Mouse (Mus musculus) kidney, embryonic 15.5 days (tissue): ENCODE results near the gene Foxn3. TPM values are rescaled to one million over a fixed set of nuclear protein-coding genes. Genes with fewer than 3 reads are reported as not detected.

Source experiments
- ATAC-seq: fragments of 200-750 bp; cut with Nextera tagmentation; replicated peaks from 2 replicates; pipeline ENCODE4 v1.8.0; 2017; ENCODE audit warnings: moderate TSS enrichment; ENCODE audit not compliant: low FRiP score
- H3K27ac ChIP-seq: fragments of 300-500 bp; sonication (generic); 2 replicates; pipeline ENCODE4 v1.5.1; 2015; ENCODE audit warnings: mild to moderate bottlenecking, inconsistent platforms
- H3K27me3 ChIP-seq: fragments of 300-500 bp; sonication (generic); 2 replicates; pipeline ENCODE4 v1.6.1; 2015; ENCODE audit warnings: inconsistent platforms
- H3K36me3 ChIP-seq: fragments of 300-500 bp; sonication (generic); 2 replicates; pipeline ENCODE4 v1.6.1; 2015; ENCODE audit warnings: inconsistent platforms
- H3K4me1 ChIP-seq: fragments of 300-500 bp; sonication (generic); 2 replicates; pipeline ENCODE4 v1.6.1; 2015; ENCODE audit warnings: inconsistent platforms
- H3K4me2 ChIP-seq: fragments of 300-500 bp; sonication (generic); 2 replicates; pipeline ENCODE4 v1.6.1; 2015; ENCODE audit warnings: moderate library complexity, mild to moderate bottlenecking, inconsistent platforms
- H3K4me3 ChIP-seq: fragments of 300-500 bp; sonication (generic); replicated peaks from 2 replicates; pipeline ENCODE4 v1.5.1; 2015; ENCODE audit warnings: mild to moderate bottlenecking, inconsistent platforms
- H3K9ac ChIP-seq: fragments of 300-500 bp; sonication (generic); 2 replicates; pipeline ENCODE4 v1.6.1; 2015; ENCODE audit warnings: mild to moderate bottlenecking, inconsistent platforms
- H3K9me3 ChIP-seq: fragments of 300-500 bp; sonication (generic); replicated peaks from 2 replicates; pipeline ENCODE4 v1.6.1; 2016; ENCODE audit warnings: inconsistent platforms
- WGBS: fragments of 180-500 bp; shearing (Covaris S2); methylation state at CpG from one replicate; pipeline ENCODE4 v1.1.7; 2015; ENCODE audit warnings: mixed read lengths; 5-methylcytosine and 5-hydroxymethylcytosine counted together
- polyA plus RNA-seq: library from polyadenylated mRNA; unstranded; fragments of >200 nt; fragmentation: Nextera tagmentation; extraction: Ambion mirVana; gene quantifications from 2 replicates; pipeline ENCODE4 v1.2.1, GENCODE M21; 2015

Gene Foxn3
- polyA plus RNA-seq, 1 experiment from 2014 or later = 65.7 TPM

- no peaks in the 10 kb centered on the region for H3K36me3 ChIP-seq
- ATAC-seq = no peak
- no peak overlapping the region for H3K27ac ChIP-seq
- H3K4me2 ChIP-seq = no peak overlapping the region
- H3K9ac ChIP-seq = no peak overlapping the region
- H3K4me1 ChIP-seq = no peaks in the 10 kb centered on the region
- H3K9me3 ChIP-seq = no peaks in the 10 kb centered on the region
- no peaks in the 10 kb centered on the region for H3K27me3 ChIP-seq
- no peak overlapping the region for H3K4me3 ChIP-seq
- WGBS = 67% methylated on average over 3 of the region's 3 CpGs
These were observed 24.0 kb upstream of the Foxn3 start for GRCm38 (mm10) chr12:99587338-99587737.

DNA sequence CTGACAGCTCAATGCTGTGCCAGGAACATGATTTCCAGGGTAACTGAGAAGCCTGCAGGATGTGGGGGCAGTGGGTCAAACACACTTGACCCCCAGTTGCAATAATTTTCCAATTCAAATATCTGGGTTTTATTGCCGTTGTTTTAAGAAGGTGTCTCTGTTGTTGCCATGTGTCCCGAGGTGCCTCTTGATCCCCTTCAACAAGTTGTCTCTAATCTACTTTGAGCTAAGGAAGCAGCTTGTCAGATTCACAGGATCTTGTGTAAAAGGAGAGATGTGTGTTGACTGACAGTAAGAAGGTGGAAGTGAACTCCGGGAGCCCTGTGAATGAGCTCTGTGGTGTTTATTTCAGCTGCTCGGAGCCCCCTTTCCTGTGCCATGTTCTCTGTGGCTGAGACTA, 16.6 kb upstream of the Foxn3 start:
- Histone ChIP-seq H3K27me3 (no peaks in the 10 kb centered on the region), H3K9ac (no peak overlapping the region), H3K4me2 (no peak overlapping the region), H3K27ac (no peak overlapping the region), H3K4me1 (peaks cover 3% of the 10 kb centered on the region), H3K36me3 (no peaks in the 10 kb centered on the region), H3K4me3 (no peak overlapping the region), H3K9me3 (no peaks in the 10 kb centered on the region)
- WGBS = 22% methylated on average over 4 of the region's 4 CpGs
- no peak for ATAC-seq

- Histone ChIP-seq H3K4me1 (peaks cover 3% of the 10 kb centered on the region), H3K27ac (no peak overlapping the region), H3K4me2 (no peak overlapping the region), H3K9me3 (no peaks in the 10 kb centered on the region), H3K4me3 (no peak overlapping the region), H3K9ac (no peak overlapping the region), H3K36me3 (no peaks in the 10 kb centered on the region), H3K27me3 (no peaks in the 10 kb centered on the region)
- ATAC-seq = no peak
- 75% methylated on average over 6 of the region's 6 CpGs for WGBS
These were observed 13.3 kb upstream of the Foxn3 start for GRCm38 (mm10) chr12:99576682-99577081.

- ATAC-seq = no peak
- Histone ChIP-seq H3K9ac (no peak overlapping the region), H3K4me2 (no peak overlapping the region), H3K27ac (no peak overlapping the region), H3K9me3 (no peaks in the 10 kb centered on the region), H3K4me1 (peaks cover 6% of the 10 kb centered on the region), H3K36me3 (no peaks in the 10 kb centered on the region), H3K4me3 (no peak overlapping the region), H3K27me3 (no peaks in the 10 kb centered on the region)
- WGBS = 54% methylated on average over 13 of the region's 13 CpGs
These were observed 10.9 kb upstream of the Foxn3 start for GRCm38 (mm10) chr12:99574299-99574698.

GRCm38 (mm10) chr12:99573036-99573435, 9.7 kb upstream of the Foxn3 start:
- 96% methylated on average over 6 of the region's 6 CpGs for WGBS
- ATAC-seq = no peak
- H3K27me3 ChIP-seq = no peaks in the 10 kb centered on the region
- no peak overlapping the region for H3K4me3 ChIP-seq
- H3K27ac ChIP-seq = no peak overlapping the region
- no peak overlapping the region for H3K4me2 ChIP-seq
- no peak overlapping the region for H3K9ac ChIP-seq
- no peaks in the 10 kb centered on the region for H3K9me3 ChIP-seq
- H3K4me1 ChIP-seq = peaks cover 5% of the 10 kb centered on the region; the same call in 1 of the 2 replicates
- H3K36me3 ChIP-seq = no peaks in the 10 kb centered on the region

DNA sequence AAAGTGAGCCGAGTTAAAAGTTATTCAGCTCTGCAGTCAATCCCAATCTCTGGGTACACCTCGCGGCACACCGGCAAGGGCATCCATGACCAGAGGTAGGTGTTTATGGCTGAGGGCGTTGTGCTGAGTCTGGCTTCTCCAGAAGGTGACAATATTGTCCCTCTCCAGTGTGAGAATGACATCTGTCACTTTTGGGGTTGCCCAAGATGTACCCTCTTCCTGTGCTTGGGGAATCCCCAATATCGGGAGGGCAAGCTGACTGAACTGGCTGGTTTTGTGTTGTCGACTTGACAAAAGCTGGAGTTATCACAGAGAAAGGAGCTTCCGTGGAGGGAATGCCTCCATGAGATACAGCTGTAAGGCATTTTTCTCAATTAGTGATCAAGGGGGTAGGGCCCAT, 8.6 kb upstream of the Foxn3 start:
- Histone ChIP-seq H3K4me2 (no peak overlapping the region), H3K9ac (no peak overlapping the region), H3K27me3 (no peaks in the 10 kb centered on the region), H3K9me3 (no peaks in the 10 kb centered on the region), H3K27ac (no peak overlapping the region), H3K36me3 (no peaks in the 10 kb centered on the region), H3K4me3 (no peak overlapping the region), H3K4me1 (peaks cover 5% of the 10 kb centered on the region; the same call in 1 of the 2 replicates)
- WGBS = 94% methylated on average over 8 of the region's 8 CpGs
- ATAC-seq = no peak

GRCm38 (mm10) chr12:99570197-99570956, 7.0 kb upstream of the Foxn3 start:
- H3K4me3 ChIP-seq = no peak overlapping the region
- no peak for ATAC-seq
- no peaks in the 10 kb centered on the region for H3K9me3 ChIP-seq
- H3K4me2 ChIP-seq = no peak overlapping the region
- H3K4me1 ChIP-seq = peaks cover 5% of the 10 kb centered on the region; the same call in 1 of the 2 replicates
- no peak overlapping the region for H3K27ac ChIP-seq
- no peak overlapping the region for H3K9ac ChIP-seq
- no peaks in the 10 kb centered on the region for H3K36me3 ChIP-seq
- H3K27me3 ChIP-seq = no peaks in the 10 kb centered on the region
- 66% methylated on average over 25 of the region's 25 CpGs for WGBS

GRCm38 (mm10) chr12:99565606-99566005, 2.2 kb upstream of the Foxn3 start:
- Histone ChIP-seq H3K4me1 (peaks cover 28% of the 10 kb centered on the region), H3K9ac (no peak overlapping the region), H3K36me3 (no peaks in the 10 kb centered on the region), H3K9me3 (no peaks in the 10 kb centered on the region), H3K27ac (no peak overlapping the region), H3K27me3 (no peaks in the 10 kb centered on the region), H3K4me2 (no peak overlapping the region), H3K4me3 (no peak overlapping the region)
- 50% methylated on average over 2 of the region's 2 CpGs for WGBS
- ATAC-seq = no peak

DNA sequence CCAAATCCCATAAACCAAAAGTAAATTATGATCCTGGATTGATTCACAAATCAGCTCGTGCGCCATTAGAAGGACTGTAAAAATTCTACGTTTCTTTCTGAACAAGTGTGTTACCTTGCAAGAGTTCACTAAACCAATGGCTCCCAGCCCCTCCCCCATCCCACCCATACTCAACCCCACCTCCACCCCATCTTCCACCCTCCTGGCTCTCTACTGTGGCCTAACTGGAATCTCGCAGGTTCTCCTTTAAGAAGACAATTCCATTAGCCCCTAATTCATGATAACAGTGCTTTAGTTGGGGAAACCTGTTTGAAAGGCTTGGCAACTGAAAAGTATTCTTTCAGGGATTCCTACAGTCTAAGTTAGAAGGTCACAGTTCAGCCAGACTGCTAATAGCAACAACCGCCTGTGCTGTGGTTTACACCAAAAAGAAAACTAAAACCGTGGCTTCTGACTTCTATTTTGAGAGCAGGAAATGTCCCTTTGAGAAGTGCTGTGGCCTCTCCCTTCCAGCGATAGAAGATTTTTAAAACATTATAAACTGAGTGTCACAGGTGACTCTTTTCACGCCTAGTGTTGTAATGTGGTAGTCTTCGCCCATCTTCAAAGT, 1.0 kb upstream of the Foxn3 start:
- WGBS = 23% methylated on average over 9 of the region's 9 CpGs
- peak overlapping the region; percentile 91 for H3K4me2 ChIP-seq
- H3K4me3 ChIP-seq = peak overlapping the region; percentile 78
- ATAC-seq = no peak
- H3K9me3 ChIP-seq = no peaks in the 10 kb centered on the region
- no peaks in the 10 kb centered on the region for H3K27me3 ChIP-seq
- no peak overlapping the region for H3K9ac ChIP-seq
- H3K36me3 ChIP-seq = no peaks in the 10 kb centered on the region
- 0 out of 2 replicates have a peak overlapping the region, but pooled peaks have one; percentile 45 for H3K27ac ChIP-seq
- peaks cover 27% of the 10 kb centered on the region for H3K4me1 ChIP-seq

GRCm38 (mm10) chr12:99562867-99563189, 554 bp downstream of the Foxn3 start:
- ATAC-seq = no peak
- WGBS = under 1% methylated on average over 10 of the region's 10 CpGs

DNA sequence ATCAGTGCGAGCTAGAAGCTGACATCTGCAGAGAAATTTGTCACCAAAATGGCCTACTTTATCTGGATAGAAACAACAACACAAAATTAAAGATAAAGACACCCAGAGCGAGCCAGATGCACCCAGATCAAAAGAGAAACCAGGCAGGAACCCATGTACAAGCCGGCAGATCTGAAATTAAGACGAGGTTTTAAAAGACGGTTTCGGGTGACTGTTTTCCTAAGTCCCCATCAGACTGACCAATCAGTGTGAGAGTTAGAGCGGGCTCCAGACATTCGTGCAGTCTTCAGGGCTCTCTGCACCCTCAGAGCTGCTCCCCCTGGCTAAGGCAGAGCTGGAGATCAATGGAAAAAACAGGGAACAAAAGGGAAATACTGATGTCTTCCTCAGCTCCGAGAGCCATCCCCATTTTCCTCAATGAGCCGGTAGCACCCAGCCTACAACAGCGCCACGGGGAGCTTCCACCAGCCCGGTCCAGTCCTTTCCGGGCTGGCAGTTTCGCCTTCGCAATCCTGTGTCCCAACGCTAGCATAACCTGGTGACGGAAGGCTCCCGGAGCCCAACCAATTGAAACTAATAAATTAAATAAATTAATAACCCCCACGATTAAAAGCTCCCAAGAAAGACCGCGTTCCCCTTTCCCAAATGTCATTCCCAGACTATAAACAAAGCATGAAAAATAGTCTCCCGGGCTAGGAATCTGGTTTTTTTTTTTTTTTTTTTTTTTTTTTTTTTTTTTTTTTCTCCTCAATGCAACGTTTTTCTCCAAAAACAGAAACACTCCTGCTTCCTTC, 1.1 kb downstream of the Foxn3 start:
- under 1% methylated on average over 24 of the region's 24 CpGs for WGBS

More at GRCm38 (mm10) chr12:99562867-99563189, 554 bp downstream of the Foxn3 start:
- Histone ChIP-seq H3K36me3 (no peaks in the 10 kb centered on the region), H3K27me3 (no peaks in the 10 kb centered on the region), H3K4me1 (peaks cover 30% of the 10 kb centered on the region), H3K9ac (peak overlapping the region; percentile 79), H3K9me3 (no peaks in the 10 kb centered on the region), H3K4me2 (peak overlapping the region; percentile 91), H3K4me3 (peak overlapping the region; percentile 78), H3K27ac (peak overlapping the region; percentile 84; the same call in 1 of the 2 replicates)

DNA sequence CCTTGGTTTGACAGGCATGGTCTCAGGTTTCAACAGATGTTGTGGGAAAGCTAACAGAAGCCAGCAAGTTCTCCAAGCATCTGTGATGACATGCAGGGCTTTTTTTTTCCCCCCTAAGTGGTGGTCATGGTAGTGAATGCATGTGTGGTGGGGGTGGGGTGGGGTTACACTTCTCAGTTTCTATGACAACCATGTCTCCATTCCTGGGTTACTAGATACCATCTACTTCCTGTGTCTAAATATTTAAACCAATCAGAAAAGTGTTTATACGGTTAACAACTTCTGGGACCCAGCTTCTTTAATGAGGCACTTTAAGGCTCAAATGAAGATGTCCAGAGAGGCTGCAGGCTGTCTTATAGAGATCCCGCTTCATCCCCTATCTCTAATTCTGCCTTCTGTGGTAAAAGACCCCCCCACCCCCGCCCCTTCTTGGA, 2.0 kb downstream of the Foxn3 start:
- Histone ChIP-seq H3K9me3 (no peaks in the 10 kb centered on the region), H3K9ac (no peak overlapping the region), H3K4me2 (peak overlapping the region; percentile 91), H3K27ac (peak overlapping the region; percentile 45; the same call in 1 of the 2 replicates), H3K27me3 (no peaks in the 10 kb centered on the region), H3K36me3 (no peaks in the 10 kb centered on the region), H3K4me1 (peaks cover 30% of the 10 kb centered on the region), H3K4me3 (peak overlapping the region; percentile 78)
- ATAC-seq = no peak
- WGBS = 24% methylated on average over 3 of the region's 3 CpGs

More for the DNA sequence above, 1.1 kb downstream of the Foxn3 start:
- ATAC-seq = peak; percentile 63
- Histone ChIP-seq H3K9me3 (no peaks in the 10 kb centered on the region), H3K4me1 (peaks cover 30% of the 10 kb centered on the region), H3K27ac (peak overlapping the region; percentile 84), H3K9ac (peak overlapping the region; percentile 79), H3K4me3 (peak overlapping the region; percentile 78), H3K36me3 (no peaks in the 10 kb centered on the region), H3K27me3 (no peaks in the 10 kb centered on the region), H3K4me2 (peak overlapping the region; percentile 91)
